10 mouse cellular contexts compared by ENCODE assay signal in genomic region chr11:95311425-95311807, GRCm38 (mm10). TPM values are rescaled to one million over a fixed set of nuclear protein-coding genes. Genes with fewer than 3 reads are reported as not detected.
A peak's percentile ranks its signal among the peaks of the same experiment; 100 is the strongest.
DNase-seq lines count a peak whose midpoint lies in the region; ATAC-seq lines count a peak whose summit lies in the region.
"Had no signal": no experiment of that assay in that cellular context is flagged by ENCODE, and none has a peak within 500 bp of the region (broad histone marks: within the 10 kb centered on the region; RNA-seq: fewer than 3 reads in every experiment).

No protein-coding gene starts in this region.

- H3K27ac ChIP-seq in lung, embryonic 16.5 days (ENCODE audit: low read length) = peak overlapping the region; percentile 71
- peak overlapping the region; percentile 93; the same call in 1 of the 2 replicates for H3K27ac ChIP-seq in embryonic facial prominence, embryonic 15.5 days (replicated peaks)
- no peak overlapping the region for H3K27ac ChIP-seq in limb, embryonic 11.5 days (replicated peaks; ENCODE audit: low read depth, low read length)
- no peak overlapping the region for H3K27ac ChIP-seq in neural tube, embryonic 15.5 days (replicated peaks)

- no peaks in the 10 kb centered on the region for H3K27me3 ChIP-seq in lung, embryonic 16.5 days (ENCODE audit: control insufficient read depth, insufficient read depth, low read depth, low read length)
- H3K27me3 ChIP-seq in embryonic facial prominence, embryonic 15.5 days = no peaks in the 10 kb centered on the region
- no peaks in the 10 kb centered on the region for H3K27me3 ChIP-seq in limb, embryonic 11.5 days (ENCODE audit: control insufficient read depth, insufficient read depth, low read length)
- H3K27me3 ChIP-seq in neural tube, embryonic 15.5 days (replicated peaks) = no peaks in the 10 kb centered on the region

- H3K9ac ChIP-seq in lung, embryonic 16.5 days (ENCODE audit: low read length) = peak overlapping the region; percentile 69
- H3K9ac ChIP-seq in embryonic facial prominence, embryonic 15.5 days = 0 out of 2 replicates have a peak overlapping the region, but pooled peaks have one; percentile 49
- H3K9ac ChIP-seq in limb, embryonic 11.5 days (ENCODE audit: low read length) = no peak overlapping the region
- 0 out of 2 replicates have a peak overlapping the region, but pooled peaks have one; percentile 65 for H3K9ac ChIP-seq in neural tube, embryonic 15.5 days (replicated peaks)

- 30% methylated on average over 5 of the region's 5 CpGs for WGBS in lung, embryonic 16.5 days
- WGBS in embryonic facial prominence, embryonic 15.5 days = 22% methylated on average over 5 of the region's 5 CpGs
- WGBS in limb, embryonic 11.5 days = 35% methylated on average over 5 of the region's 5 CpGs
- 35% methylated on average over 5 of the region's 5 CpGs for WGBS in neural tube, embryonic 15.5 days

- H3K4me1 ChIP-seq in lung, embryonic 16.5 days (replicated peaks; ENCODE audit: control insufficient read depth, insufficient read depth, low read length) = peaks cover 12% of the 10 kb centered on the region
- peaks cover 16% of the 10 kb centered on the region for H3K4me1 ChIP-seq in embryonic facial prominence, embryonic 15.5 days
- peaks cover 6% of the 10 kb centered on the region; the same call in 1 of the 2 replicates for H3K4me1 ChIP-seq in limb, embryonic 11.5 days (ENCODE audit: control insufficient read depth, insufficient read depth, low read length)
- peaks cover 22% of the 10 kb centered on the region for H3K4me1 ChIP-seq in neural tube, embryonic 15.5 days

- no peaks in the 10 kb centered on the region for H3K9me3 ChIP-seq in lung, embryonic 16.5 days (ENCODE audit: control insufficient read depth, low read length)
- no peaks in the 10 kb centered on the region for H3K9me3 ChIP-seq in embryonic facial prominence, embryonic 15.5 days (replicated peaks)
- H3K9me3 ChIP-seq in limb, embryonic 11.5 days (ENCODE audit: control insufficient read depth, low read length) = no peaks in the 10 kb centered on the region
- no peaks in the 10 kb centered on the region for H3K9me3 ChIP-seq in neural tube, embryonic 15.5 days (replicated peaks)

- peak overlapping the region; percentile 96 for H3K4me3 ChIP-seq in lung, embryonic 16.5 days (ENCODE audit: low read length)
- H3K4me3 ChIP-seq in embryonic facial prominence, embryonic 15.5 days (replicated peaks) = peak overlapping the region; percentile 99
- peak overlapping the region; percentile 74; the same call in 1 of the 2 replicates for H3K4me3 ChIP-seq in limb, embryonic 11.5 days (ENCODE audit: low read depth, low read length)
- H3K4me3 ChIP-seq in neural tube, embryonic 15.5 days (replicated peaks) = peak overlapping the region; percentile 75

- H3K36me3 ChIP-seq in lung, embryonic 16.5 days (ENCODE audit: control insufficient read depth, insufficient read depth, low read length) = no peaks in the 10 kb centered on the region
- no peaks in the 10 kb centered on the region; the same call in 1 of the 2 replicates for H3K36me3 ChIP-seq in embryonic facial prominence, embryonic 15.5 days
- no peaks in the 10 kb centered on the region for H3K36me3 ChIP-seq in limb, embryonic 11.5 days (ENCODE audit: control insufficient read depth, insufficient read depth, low read length)
- no peaks in the 10 kb centered on the region for H3K36me3 ChIP-seq in neural tube, embryonic 15.5 days

- intact Hi-C loops in left cerebral cortex, postnatal 14 days (cut with DNase I) = loop anchor here (2.0 to 10.0 kb wide), 2 partner anchors 73 to 213 kb away; partner anchors contain the start of gene Slc35b1

- no peak for DNase-seq in lung, postnatal 25 days (ENCODE audit: low spot score)
- no peak for DNase-seq in limb, embryonic 11.5 days (ENCODE audit: low spot score)
- DNase-seq in left cerebral cortex, postnatal 14 days (ENCODE audit: low spot score in 2 of 2) = no peak
- no peak for DNase-seq in cerebellum, postnatal 4 days (ENCODE audit: low spot score in 2 of 2)
- DNase-seq: adrenal gland, postnatal 25 days had no signal

- H3K4me2 ChIP-seq in lung, embryonic 16.5 days (ENCODE audit: low read depth, low read length) = peak overlapping the region; percentile 70
- H3K4me2 ChIP-seq in embryonic facial prominence, embryonic 15.5 days (replicated peaks) = peak overlapping the region; percentile 63
- peak overlapping the region; percentile 59; the same call in 1 of the 2 replicates for H3K4me2 ChIP-seq in limb, embryonic 11.5 days (ENCODE audit: low read depth, severe bottlenecking)
- H3K4me2 ChIP-seq in neural tube, embryonic 15.5 days = peak overlapping the region; percentile 70

- ATAC-seq in lung, embryonic 16.5 days (ENCODE audit: low read depth) = no peak
- no peak for ATAC-seq in embryonic facial prominence, embryonic 15.5 days (ENCODE audit: insufficient number of reproducible peaks, low FRiP score, low TSS enrichment, low read depth)
- no peak for ATAC-seq in limb, embryonic 11.5 days (ENCODE audit: insufficient number of reproducible peaks, low FRiP score, low TSS enrichment, low read depth)
- ATAC-seq in neural tube, embryonic 15.5 days (ENCODE audit: low FRiP score) = no peak
- no peak for ATAC-seq in frontal cortex, adult (ENCODE audit: low TSS enrichment)

RNA-seq across cellular contexts. Expression of gene Kat7, which starts 1.4 kb away (rescaled TPM):
- 75.3 and 80.2 TPM in 2 replicates for polyA plus RNA-seq in lung, embryonic 16.5 days (2015; fragmentation: Nextera tagmentation; extraction: Ambion mirVana)
- 60.6 and 70.0 TPM in 2 replicates for polyA plus RNA-seq in embryonic facial prominence, embryonic 15.5 days (2015; fragmentation: Nextera tagmentation; extraction: Ambion mirVana)
- 80.4 and 84.7 TPM in 2 replicates for polyA plus RNA-seq in limb, embryonic 11.5 days (2014; fragmentation: Nextera tagmentation; extraction: Ambion mirVana)
- polyA plus RNA-seq in neural tube, embryonic 15.5 days (2015; fragmentation: Nextera tagmentation; extraction: Ambion mirVana) = 56.8 and 63.6 TPM in 2 replicates
- 10 to 100 TPM; 63.3 to 66.2 TPM for total RNA-seq in left cerebral cortex, postnatal 14 days (2021)

RNA-seq across cellular contexts. Expression of gene Fam117a, which starts 25.4 kb away (rescaled TPM):
- polyA plus RNA-seq in lung, embryonic 16.5 days (2015; fragmentation: Nextera tagmentation; extraction: Ambion mirVana) = 15.1 and 15.7 TPM in 2 replicates
- 15.5 and 17.0 TPM in 2 replicates for polyA plus RNA-seq in embryonic facial prominence, embryonic 15.5 days (2015; fragmentation: Nextera tagmentation; extraction: Ambion mirVana)
- 16.8 and 17.0 TPM in 2 replicates for polyA plus RNA-seq in limb, embryonic 11.5 days (2014; fragmentation: Nextera tagmentation; extraction: Ambion mirVana)
- polyA plus RNA-seq in neural tube, embryonic 15.5 days (2015; fragmentation: Nextera tagmentation; extraction: Ambion mirVana) = 2.4 and 4.3 TPM in 2 replicates
- total RNA-seq in left cerebral cortex, postnatal 14 days (2021) = 1 to 10 TPM; 2.1 to 4.0 TPM

RNA-seq across cellular contexts. Expression of gene Tac4, which starts 50.1 kb away (rescaled TPM):
- not detected in 2 replicates for polyA plus RNA-seq in lung, embryonic 16.5 days (2015; fragmentation: Nextera tagmentation; extraction: Ambion mirVana)
- polyA plus RNA-seq in embryonic facial prominence, embryonic 15.5 days (2015; fragmentation: Nextera tagmentation; extraction: Ambion mirVana) = 0.13 and 0.21 TPM in 2 replicates
- polyA plus RNA-seq in limb, embryonic 11.5 days (2014; fragmentation: Nextera tagmentation; extraction: Ambion mirVana) = 0.20 TPM in 1 of 2 replicates, not detected in the other
- 0.20 TPM in 1 of 2 replicates, not detected in the other for polyA plus RNA-seq in neural tube, embryonic 15.5 days (2015; fragmentation: Nextera tagmentation; extraction: Ambion mirVana)
- total RNA-seq in left cerebral cortex, postnatal 14 days (2021) = not detected
- total RNA-seq: adrenal gland, postnatal 25 days; granulocyte monocyte progenitor cell, adult 5-6 weeks had no signal

Comparison
In these comparisons a context has a peak if more than half of its experiments do, and no peak if none do; other contexts are left out.
1. H3K27ac ChIP-seq: peak in lung, embryonic 16.5 days (single experiment) and embryonic facial prominence, embryonic 15.5 days (single experiment); none in limb, embryonic 11.5 days (single experiment) and neural tube, embryonic 15.5 days (single experiment).
2. Peak in every context shown above with its lines, with median percentiles within 50 percentile points of each other: H3K4me2 ChIP-seq and H3K4me3 ChIP-seq.